Mouse (Mus musculus) testis, adult 2 months (tissue): ENCODE data around the gene S100a5. TPM values are rescaled to one million over a fixed set of nuclear protein-coding genes. Genes with fewer than 3 reads are reported as not detected.

Experiments
- H3K27ac ChIP-seq: fragments of 200-500 bp; 2 replicates; pipeline ENCODE4 v1.5.1; 2012; ENCODE audit warnings: low read depth, low read length; ENCODE audit not compliant: control insufficient read depth, insufficient read depth
- H3K27me3 ChIP-seq: fragments of 200-500 bp; 2 replicates; pipeline ENCODE4 v1.6.1; 2012; ENCODE audit warnings: mild to moderate bottlenecking, low read length, moderate library complexity; ENCODE audit not compliant: control insufficient read depth, insufficient read depth
- H3K36me3 ChIP-seq: fragments of 200-500 bp; 2 replicates; pipeline ENCODE4 v1.6.1; 2012; ENCODE audit warnings: mild to moderate bottlenecking, low read length; ENCODE audit not compliant: control insufficient read depth, insufficient read depth
- H3K4me1 ChIP-seq: fragments of 200-500 bp; 2 replicates; pipeline ENCODE4 v1.6.1; 2012; ENCODE audit warnings: low read length; ENCODE audit not compliant: control insufficient read depth, insufficient read depth
- H3K4me3 ChIP-seq: fragments of 200-500 bp; 2 replicates; pipeline ENCODE4 v1.5.1; 2012; ENCODE audit warnings: low read depth, mild to moderate bottlenecking, low read length, moderate library complexity, mixed read lengths; ENCODE audit not compliant: control insufficient read depth
- CTCF ChIP-seq: fragments of 200-500 bp; IDR thresholded peaks from 2 replicates; pipeline ENCODE4 v1.5.1; 2012; ENCODE audit warnings: low read depth, mild to moderate bottlenecking, inconsistent platforms, low read length, moderate library complexity; ENCODE audit not compliant: control insufficient read depth, insufficient read depth, insufficient replicate concordance
- POLR2A ChIP-seq: fragments of 200-500 bp; IDR thresholded peaks from 2 replicates; pipeline ENCODE4 v1.6.1; 2012; ENCODE audit warnings: low read depth, mild to moderate bottlenecking, inconsistent platforms, low read length, moderate library complexity; ENCODE audit not compliant: control insufficient read depth
- polyA plus RNA-seq: library from polyadenylated mRNA; depleted of rRNA; stranded (reverse); fragments of >200 nt; gene quantifications from 2 replicates; pipeline ENCODE4 v1.2.3, GENCODE M21; 2012

Gene S100a5
- polyA plus RNA-seq, 1 experiment, result not detected

DNA sequence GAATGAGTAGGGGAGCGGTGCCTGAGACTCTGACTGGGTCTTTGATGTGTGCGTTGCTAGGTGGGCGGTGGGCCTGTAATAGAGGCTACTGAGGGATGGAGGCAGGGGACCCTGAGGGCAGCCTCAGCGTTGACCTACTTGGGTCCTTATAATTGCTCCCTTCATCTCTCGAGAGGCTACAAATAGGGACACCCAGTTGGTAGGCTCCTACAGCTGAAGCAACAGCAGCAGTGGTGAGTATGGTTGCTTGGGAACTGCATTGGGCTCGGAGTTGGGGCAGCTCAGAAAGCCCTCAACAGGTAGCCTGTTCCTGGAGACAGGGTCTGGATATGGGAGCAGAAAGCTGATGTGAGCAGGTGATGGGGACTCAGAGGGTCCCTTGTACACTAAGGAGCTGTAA is 8.3 kb upstream of the S100a5 start:
- no peaks in the 10 kb centered on the region; the same call in 1 of the 2 replicates for H3K4me1 ChIP-seq
- H3K4me3 ChIP-seq, result no peak overlapping the region
- no peak overlapping the region for H3K27ac ChIP-seq
- H3K27me3 ChIP-seq, result no peaks in the 10 kb centered on the region
- TF ChIP-seq POLR2A (no peak), CTCF (no peak)
- no peaks in the 10 kb centered on the region for H3K36me3 ChIP-seq

DNA sequence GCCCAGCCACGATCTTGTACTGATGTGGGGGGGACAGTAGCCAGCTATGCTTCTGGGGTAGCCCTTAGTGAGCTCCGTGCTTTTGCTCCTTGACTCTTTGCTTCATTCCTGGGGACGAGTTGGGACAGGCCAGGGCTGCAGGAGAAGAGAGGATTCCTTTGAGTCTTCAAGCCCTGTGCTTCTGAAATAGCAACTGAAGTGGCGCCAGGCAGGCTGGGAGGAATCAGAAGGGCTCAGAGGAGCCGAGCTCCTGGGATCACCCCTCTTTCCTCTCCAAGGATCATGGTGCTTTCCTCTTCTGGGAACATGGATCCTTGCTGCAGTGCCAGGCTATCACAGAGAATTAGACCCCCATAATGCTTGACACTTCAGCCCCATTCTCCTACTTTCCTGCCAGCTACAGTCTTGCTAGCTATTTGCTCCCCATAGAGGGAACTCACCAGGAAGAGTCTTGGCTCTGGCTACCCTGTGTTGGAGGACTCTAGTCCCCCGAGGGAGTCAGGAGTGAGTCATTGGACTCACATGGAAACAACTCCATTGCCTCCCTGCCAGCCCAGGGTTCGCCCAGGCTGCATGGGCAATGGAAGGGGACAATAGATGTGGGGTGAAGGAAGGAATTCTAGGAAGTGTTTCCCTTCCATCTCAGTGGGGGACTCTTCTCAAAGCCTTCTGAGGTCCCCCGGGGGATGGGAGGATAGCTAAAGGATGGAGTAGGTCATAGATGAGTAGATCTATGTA is 7.7 kb upstream of the S100a5 start:
- H3K36me3 ChIP-seq, result no peaks in the 10 kb centered on the region
- no peak for TF ChIP-seq POLR2A
- no peak for TF ChIP-seq CTCF
- no peaks in the 10 kb centered on the region; the same call in 1 of the 2 replicates for H3K4me1 ChIP-seq
- H3K27ac ChIP-seq, result no peak overlapping the region
- H3K4me3 ChIP-seq, result no peak overlapping the region
- H3K27me3 ChIP-seq, result no peaks in the 10 kb centered on the region

DNA sequence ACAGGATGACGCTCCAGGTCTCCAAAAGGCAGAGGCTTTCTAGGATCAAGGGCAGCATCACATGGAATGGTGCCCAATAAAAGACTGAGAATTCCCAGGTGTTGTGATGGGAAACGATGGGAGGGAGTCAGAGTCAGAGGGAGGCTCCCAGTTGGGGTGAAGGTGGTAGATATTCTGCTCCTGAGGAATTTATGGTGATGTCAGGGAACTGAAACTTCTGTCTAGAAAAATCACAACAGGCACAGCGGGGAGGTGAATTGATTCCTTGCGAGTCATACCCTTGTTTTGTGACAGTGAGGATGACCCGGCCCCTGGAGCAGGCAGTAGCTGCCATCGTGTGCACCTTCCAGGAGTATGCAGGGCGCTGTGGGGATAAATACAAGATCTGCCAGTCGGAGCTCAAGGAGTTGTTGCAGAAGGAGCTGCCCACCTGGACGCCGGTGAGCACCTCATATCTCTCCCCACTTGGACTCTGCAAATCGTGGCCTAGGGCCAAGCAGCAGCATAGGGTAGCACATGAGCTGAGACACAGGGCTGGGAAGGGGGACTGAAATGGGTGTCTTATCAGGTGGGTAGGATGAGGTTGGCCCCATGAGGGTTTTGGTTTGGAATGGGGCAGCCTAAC is 6.7 kb upstream of the S100a5 start, which contains the start of gene Gm42674:
Gm42674 (plus strand) TSS at position 419 of the 625 bp plus-strand sequence.
- TF ChIP-seq CTCF (no peak), POLR2A (no peak)
- Histone ChIP-seq H3K36me3 (no peaks in the 10 kb centered on the region), H3K4me1 (no peaks in the 10 kb centered on the region; the same call in 1 of the 2 replicates), H3K27me3 (no peaks in the 10 kb centered on the region), H3K27ac (no peak within 1 kb of the TSS), H3K4me3 (no peak within 1 kb of the TSS)

DNA sequence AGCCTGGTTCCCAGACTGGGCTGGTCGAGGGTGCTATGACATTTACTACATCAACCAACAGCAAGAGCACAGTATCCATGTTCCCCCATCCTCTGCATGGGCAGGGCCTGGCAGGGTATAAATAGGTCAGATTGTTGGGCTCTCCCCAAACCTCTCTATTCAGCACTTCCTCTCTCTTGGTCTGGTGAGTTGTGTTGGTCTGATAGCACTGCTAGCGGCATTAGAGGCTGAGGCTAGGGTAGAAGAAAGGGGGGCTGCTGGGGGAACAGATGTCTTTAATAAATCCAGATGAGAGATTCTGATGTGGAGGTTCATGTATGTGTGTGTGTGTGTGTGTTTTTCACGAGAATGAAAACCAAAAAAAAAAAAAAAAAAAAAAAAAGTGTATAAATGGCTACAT is 4.7 kb upstream of the S100a5 start, which contains the start of gene S100a4:
S100a4 (plus strand) TSS at position 149 of the 400 bp plus-strand sequence.
- no peaks in the 10 kb centered on the region for H3K36me3 ChIP-seq
- TF ChIP-seq CTCF, result no peak
- TF ChIP-seq POLR2A, result no peak
- no peaks in the 10 kb centered on the region; the same call in 1 of the 2 replicates for H3K4me1 ChIP-seq
- H3K27ac ChIP-seq, result no peak within 1 kb of the TSS
- no peak within 1 kb of the TSS for H3K4me3 ChIP-seq
- H3K27me3 ChIP-seq, result no peaks in the 10 kb centered on the region

DNA sequence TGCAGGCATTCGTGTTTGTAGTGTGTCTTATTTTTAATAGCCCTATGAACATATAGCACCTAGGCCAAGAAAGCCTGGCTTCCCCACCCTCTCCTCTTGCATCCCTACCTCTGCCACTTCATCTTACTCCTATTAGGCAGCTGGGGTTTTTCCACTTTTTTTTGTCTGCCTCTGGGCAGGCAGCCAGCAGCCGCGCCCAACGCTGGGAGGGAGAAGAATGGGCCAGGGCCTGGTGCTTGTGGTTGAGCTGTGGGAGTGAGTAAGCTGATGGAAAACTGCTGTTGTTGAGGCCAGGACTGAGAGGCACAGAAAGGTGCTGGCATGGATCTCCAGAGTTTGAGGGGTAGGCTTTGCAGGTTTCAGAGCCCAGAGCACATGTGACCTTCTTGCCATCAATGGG is 3.9 kb upstream of the S100a5 start:
- Histone ChIP-seq H3K27me3 (no peaks in the 10 kb centered on the region), H3K27ac (no peak overlapping the region)
- TF ChIP-seq CTCF, result no peak
- no peak for TF ChIP-seq POLR2A

DNA sequence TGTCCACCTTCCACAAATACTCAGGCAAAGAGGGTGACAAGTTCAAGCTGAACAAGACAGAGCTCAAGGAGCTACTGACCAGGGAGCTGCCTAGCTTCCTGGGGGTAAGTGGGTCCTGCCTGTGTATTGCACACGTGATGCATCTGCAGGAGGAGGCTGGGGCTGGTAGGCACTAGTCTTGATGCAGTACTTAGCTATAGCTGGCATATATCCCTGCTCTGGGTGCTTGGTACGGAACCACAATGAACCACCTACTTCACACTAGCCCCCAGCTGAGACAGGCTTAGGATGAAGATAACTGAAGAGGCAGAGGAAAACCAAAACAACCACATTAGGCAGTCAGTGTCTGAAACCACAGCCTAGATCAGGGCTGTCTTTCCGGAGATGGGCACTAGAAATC is 3.3 kb upstream of the S100a5 start:
- H3K4me3 ChIP-seq, result no peak overlapping the region
- H3K27me3 ChIP-seq, result no peaks in the 10 kb centered on the region
- TF ChIP-seq POLR2A (no peak), CTCF (no peak)
- no peaks in the 10 kb centered on the region for H3K36me3 ChIP-seq
- no peak overlapping the region for H3K27ac ChIP-seq
- H3K4me1 ChIP-seq, result no peaks in the 10 kb centered on the region; the same call in 1 of the 2 replicates

More for the DNA sequence above, 3.9 kb upstream of the S100a5 start:
- no peak overlapping the region for H3K4me3 ChIP-seq
- H3K4me1 ChIP-seq, result no peaks in the 10 kb centered on the region; the same call in 1 of the 2 replicates
- H3K36me3 ChIP-seq, result no peaks in the 10 kb centered on the region

DNA sequence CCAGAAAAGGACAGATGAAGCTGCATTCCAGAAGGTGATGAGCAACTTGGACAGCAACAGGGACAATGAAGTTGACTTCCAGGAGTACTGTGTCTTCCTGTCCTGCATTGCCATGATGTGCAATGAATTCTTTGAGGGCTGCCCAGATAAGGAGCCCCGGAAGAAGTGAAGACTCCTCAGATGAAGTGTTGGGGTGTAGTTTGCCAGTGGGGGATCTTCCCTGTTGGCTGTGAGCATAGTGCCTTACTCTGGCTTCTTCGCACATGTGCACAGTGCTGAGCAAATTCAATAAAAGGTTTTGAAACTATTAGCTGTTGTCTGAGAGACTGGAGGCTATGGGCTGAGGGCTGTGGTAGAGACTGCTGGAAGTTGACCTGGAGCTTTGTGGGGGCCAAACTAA is 2.6 kb upstream of the S100a5 start:
- no peaks in the 10 kb centered on the region; the same call in 1 of the 2 replicates for H3K4me1 ChIP-seq
- H3K27ac ChIP-seq, result no peak overlapping the region
- H3K36me3 ChIP-seq, result no peaks in the 10 kb centered on the region
- H3K27me3 ChIP-seq, result no peaks in the 10 kb centered on the region
- TF ChIP-seq CTCF, result no peak
- no peak for TF ChIP-seq POLR2A
- H3K4me3 ChIP-seq, result no peak overlapping the region
